Mouse (Mus musculus) embryonic fibroblast, embryonic 13.5 days (primary cell): ENCODE measurements around the gene Ppp2r5e.

Source experiments
- CTCF ChIP-seq: IDR thresholded peaks from 2 replicates; pipeline ENCODE4 v1.5.1; 2011; ENCODE audit warnings: mild to moderate bottlenecking, control low read depth, low read length, moderate library complexity, borderline replicate concordance; ENCODE audit not compliant: insufficient read depth
- POLR2A ChIP-seq: IDR thresholded peaks from 2 replicates; pipeline ENCODE4 v1.6.1; 2011; ENCODE audit warnings: low read depth, mild to moderate bottlenecking, control low read depth, low read length, moderate library complexity

DNA sequence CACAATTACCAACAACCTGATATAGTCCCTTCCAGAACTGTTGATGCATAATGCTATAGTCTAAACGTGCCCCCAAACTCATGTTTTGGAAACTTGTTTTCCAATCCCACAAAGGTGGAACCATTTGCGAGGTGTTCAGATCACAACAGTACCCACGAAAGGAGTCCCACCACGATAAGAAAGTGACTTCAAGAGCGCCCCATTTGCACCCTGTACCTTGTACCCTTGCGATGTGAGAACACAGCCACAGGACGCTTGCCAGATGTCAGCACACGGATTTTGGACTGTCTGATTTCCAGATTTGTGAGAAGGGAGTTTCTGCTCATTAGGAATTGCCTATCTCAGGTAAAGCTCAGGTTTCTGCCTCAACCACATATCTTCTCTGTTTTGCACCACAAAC lies 116.0 kb downstream of the Ppp2r5e start:
- no peak for TF ChIP-seq CTCF
- no peak for TF ChIP-seq POLR2A
